Mouse (Mus musculus) kidney, embryonic 14.5 days (tissue): ENCODE results near the gene Acsbg1. TPM values are rescaled to one million over a fixed set of nuclear protein-coding genes. Genes with fewer than 3 reads are reported as not detected.

Experiments used
- ATAC-seq: fragments of 200-750 bp; cut with Nextera tagmentation; 2 replicates; pipeline ENCODE4 v1.8.0; 2017; ENCODE audit warnings: moderate number of reproducible peaks, mild to moderate bottlenecking, moderate TSS enrichment, moderate library complexity; ENCODE audit not compliant: low FRiP score, low TSS enrichment
- H3K27ac ChIP-seq: fragments of 300-500 bp; sonication (generic); 2 replicates; pipeline ENCODE4 v1.5.1; 2014; ENCODE audit warnings: low read depth, mild to moderate bottlenecking, low read length, moderate library complexity, mixed read lengths
- H3K27me3 ChIP-seq: fragments of 300-500 bp; sonication (generic); 2 replicates; pipeline ENCODE4 v1.6.1; 2014; ENCODE audit warnings: mild to moderate bottlenecking, low read length; ENCODE audit not compliant: control insufficient read depth, insufficient read depth
- H3K36me3 ChIP-seq: fragments of 300-500 bp; sonication (generic); 2 replicates; pipeline ENCODE4 v1.6.1; 2014; ENCODE audit warnings: low read length, mixed read lengths; ENCODE audit not compliant: control insufficient read depth, insufficient read depth
- H3K4me1 ChIP-seq: fragments of 300-500 bp; sonication (generic); 2 replicates; pipeline ENCODE4 v1.6.1; 2014; ENCODE audit warnings: low read length, mixed read lengths; ENCODE audit not compliant: control insufficient read depth, insufficient read depth
- H3K4me2 ChIP-seq: fragments of 300-500 bp; sonication (generic); replicated peaks from 2 replicates; pipeline ENCODE4 v1.6.1; 2014; ENCODE audit warnings: low read depth, mild to moderate bottlenecking, low read length
- H3K4me3 ChIP-seq: fragments of 300-500 bp; sonication (generic); 2 replicates; pipeline ENCODE4 v1.5.1; 2014; ENCODE audit warnings: mild to moderate bottlenecking, low read length
- H3K9ac ChIP-seq: fragments of 300-500 bp; sonication (generic); 2 replicates; pipeline ENCODE4 v1.6.1; 2014; ENCODE audit warnings: low read depth, mild to moderate bottlenecking, low read length, moderate library complexity
- H3K9me3 ChIP-seq: fragments of 300-500 bp; sonication (generic); 2 replicates; pipeline ENCODE4 v1.6.1; 2016; ENCODE audit warnings: low read length; ENCODE audit not compliant: control insufficient read depth
- WGBS: fragments of 180-500 bp; shearing (Covaris S2); extraction: QIAGEN DNeasy Blood & Tissue Kit; methylation state at CpG from one replicate; pipeline ENCODE4 v1.1.7; 2014; 5-methylcytosine and 5-hydroxymethylcytosine counted together
- polyA plus RNA-seq: library from polyadenylated mRNA; unstranded; fragments of >200 nt; fragmentation: Nextera tagmentation; extraction: Ambion mirVana; gene quantifications from 2 replicates; pipeline ENCODE4 v1.2.1, GENCODE M21; 2014

Gene Acsbg1
- polyA plus RNA-seq, 1 experiment from 2014 or later = 3.0 TPM

DNA sequence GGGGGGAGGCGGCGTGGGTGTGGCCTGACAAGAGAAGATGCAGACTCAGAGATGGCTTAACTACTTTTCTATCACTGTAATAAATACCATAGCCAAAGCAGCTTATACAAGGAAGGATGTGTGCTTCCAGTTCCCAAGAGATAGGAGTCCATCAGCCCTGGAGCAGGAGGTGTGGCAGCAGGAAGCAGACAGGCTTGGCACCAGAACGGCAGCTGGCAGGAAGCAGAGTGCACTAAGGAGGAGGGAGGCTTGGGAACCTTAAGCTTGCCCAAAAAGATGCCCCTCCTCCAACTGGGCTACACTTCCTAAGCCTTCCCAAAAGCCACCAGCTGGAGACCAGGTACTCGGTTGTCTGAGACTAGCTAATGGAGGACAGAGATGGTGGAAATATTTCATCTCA is 21.2 kb upstream of the Acsbg1 start:
- 52% methylated on average over 2 of the region's 4 CpGs for WGBS
- ATAC-seq = no peak
- no peak overlapping the region for H3K4me3 ChIP-seq
- H3K9me3 ChIP-seq = no peaks in the 10 kb centered on the region
- H3K27me3 ChIP-seq = no peaks in the 10 kb centered on the region
- H3K4me2 ChIP-seq = no peak overlapping the region
- H3K9ac ChIP-seq = no peak overlapping the region
- H3K4me1 ChIP-seq = no peaks in the 10 kb centered on the region
- H3K36me3 ChIP-seq = no peaks in the 10 kb centered on the region
- H3K27ac ChIP-seq = no peak overlapping the region

DNA sequence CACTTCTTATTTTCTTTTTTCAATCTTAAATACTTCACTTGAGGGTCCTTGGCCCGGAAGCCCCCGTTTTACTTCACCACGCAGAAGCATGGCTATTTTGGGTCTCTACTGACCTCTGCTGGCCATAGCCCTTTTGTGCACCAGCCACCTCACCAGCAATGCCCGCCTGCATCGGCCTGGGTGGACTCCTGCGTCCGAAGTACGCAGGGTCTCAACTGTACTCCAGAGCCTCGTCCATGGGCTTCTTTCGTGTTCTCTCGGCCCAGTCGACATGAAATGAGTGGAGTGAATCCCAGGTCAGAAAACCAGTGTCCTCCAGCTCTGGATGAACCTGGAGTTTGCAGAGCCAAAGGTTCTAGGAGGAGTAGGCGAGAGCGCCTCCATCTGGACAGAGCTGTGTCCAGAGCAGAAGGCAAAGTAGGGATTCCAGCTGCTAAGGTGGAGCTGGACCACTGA is 14.9 kb upstream of the Acsbg1 start:
- H3K27ac ChIP-seq = no peak overlapping the region
- peak overlapping the region; percentile 30 for H3K4me3 ChIP-seq
- H3K9ac ChIP-seq = peak overlapping the region; percentile 48; the same call in 1 of the 2 replicates
- ATAC-seq = peak; percentile 87
- WGBS = 2% methylated on average over 14 of the region's 14 CpGs
- H3K4me1 ChIP-seq = no peaks in the 10 kb centered on the region
- no peaks in the 10 kb centered on the region for H3K36me3 ChIP-seq
- H3K4me2 ChIP-seq = peak overlapping the region; percentile 48
- no peaks in the 10 kb centered on the region for H3K27me3 ChIP-seq
- no peaks in the 10 kb centered on the region for H3K9me3 ChIP-seq

DNA sequence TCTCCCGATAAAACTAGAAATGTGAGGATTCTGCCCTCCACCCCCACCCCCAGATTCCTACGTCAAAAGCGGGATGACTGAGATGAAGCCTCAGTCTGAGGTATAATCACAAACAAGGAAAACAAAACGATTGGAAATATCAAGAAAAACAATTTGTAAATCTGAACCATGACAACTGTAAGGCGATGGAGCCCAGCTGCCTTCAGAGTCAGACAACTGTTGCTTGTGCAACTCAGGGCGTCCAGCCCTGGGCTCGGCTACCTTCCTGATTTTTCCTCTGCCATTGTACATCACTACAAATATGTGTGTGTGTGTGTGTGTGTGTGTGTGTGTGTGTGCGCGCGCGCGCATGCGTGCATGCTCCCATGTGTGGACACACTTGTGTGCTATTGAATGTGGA is 12.2 kb upstream of the Acsbg1 start:
- no peak for ATAC-seq
- WGBS = 87% methylated on average over 13 of the region's 13 CpGs

DNA sequence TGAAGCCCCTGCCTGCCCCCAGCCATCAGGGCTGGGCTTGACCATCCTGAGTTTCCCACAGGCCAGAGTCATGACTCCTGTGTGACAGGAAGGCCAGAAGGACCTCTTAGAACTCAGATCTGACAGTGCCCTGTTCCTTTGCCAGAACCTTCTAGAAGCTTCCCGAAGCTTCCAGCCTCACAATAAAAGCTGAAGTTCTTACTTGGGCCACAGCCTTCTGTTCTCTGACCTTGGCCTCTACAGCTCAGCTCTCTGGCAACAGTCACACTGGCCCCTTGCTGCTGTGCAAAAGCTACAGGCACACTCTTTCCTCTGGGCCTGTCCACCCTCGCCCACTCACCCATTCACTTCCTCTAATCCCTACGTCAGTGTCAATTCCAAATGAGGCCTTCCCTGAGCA is 10.3 kb upstream of the Acsbg1 start:
- H3K27ac ChIP-seq = no peak overlapping the region
- no peak for ATAC-seq
- WGBS = 79% methylated on average over 3 of the region's 3 CpGs

More for the DNA sequence above, 12.2 kb upstream of the Acsbg1 start:
- Histone ChIP-seq H3K9me3 (no peaks in the 10 kb centered on the region), H3K27me3 (no peaks in the 10 kb centered on the region), H3K4me2 (no peak overlapping the region), H3K27ac (no peak overlapping the region), H3K4me3 (no peak overlapping the region), H3K36me3 (no peaks in the 10 kb centered on the region), H3K4me1 (no peaks in the 10 kb centered on the region), H3K9ac (no peak overlapping the region)

DNA sequence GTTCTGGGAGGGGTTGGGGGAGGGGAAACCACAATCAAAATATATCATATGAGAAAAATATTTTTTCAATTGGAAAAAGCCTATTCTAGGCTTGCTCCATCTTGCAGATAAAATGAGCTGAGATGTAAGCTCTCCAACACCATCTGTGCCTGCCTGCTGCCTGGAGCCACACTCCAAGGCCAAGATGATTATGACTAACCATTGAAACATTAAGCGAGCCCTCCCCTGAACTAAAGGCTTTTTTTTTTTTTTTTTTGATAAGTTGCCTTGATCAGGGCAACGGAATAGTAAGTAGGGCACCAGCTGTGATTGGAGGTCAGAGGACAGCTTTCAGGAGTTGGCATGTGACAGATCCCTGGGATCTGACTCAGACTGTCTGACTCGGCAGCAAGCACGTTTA is 6.8 kb upstream of the Acsbg1 start:
- ATAC-seq = no peak
- Histone ChIP-seq H3K27ac (no peak overlapping the region), H3K4me2 (no peak overlapping the region), H3K4me1 (no peaks in the 10 kb centered on the region), H3K27me3 (no peaks in the 10 kb centered on the region), H3K9me3 (peaks cover 3% of the 10 kb centered on the region; the same call in 1 of the 2 replicates), H3K36me3 (no peaks in the 10 kb centered on the region), H3K4me3 (no peak overlapping the region), H3K9ac (no peak overlapping the region)
- 78% methylated on average over 4 of the region's 4 CpGs for WGBS

More for the DNA sequence above, 10.3 kb upstream of the Acsbg1 start:
- Histone ChIP-seq H3K4me2 (no peak overlapping the region), H3K9ac (no peak overlapping the region), H3K27me3 (no peaks in the 10 kb centered on the region), H3K9me3 (no peaks in the 10 kb centered on the region), H3K4me1 (no peaks in the 10 kb centered on the region), H3K4me3 (no peak overlapping the region), H3K36me3 (no peaks in the 10 kb centered on the region)

DNA sequence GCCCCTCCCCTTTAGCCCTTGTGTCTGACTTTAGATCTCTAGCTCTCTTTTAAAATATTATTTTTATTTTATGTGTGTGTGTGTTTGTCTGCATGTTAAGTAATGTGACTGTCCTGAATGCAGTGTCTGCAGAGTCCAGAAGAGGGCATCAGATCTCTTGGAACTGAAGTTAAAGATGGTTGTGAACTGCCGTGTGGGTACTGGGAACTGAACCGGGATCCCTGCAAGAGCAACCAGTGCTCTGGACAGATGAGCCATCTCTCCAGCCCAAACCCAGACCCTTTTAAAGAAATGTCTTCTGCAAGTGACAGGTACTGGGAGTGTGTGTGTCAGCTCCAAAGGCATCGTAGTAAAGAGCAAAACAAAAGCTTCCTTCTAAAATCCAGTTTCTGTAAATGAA is 4.4 kb upstream of the Acsbg1 start:
- 91% methylated on average over 3 of the region's 3 CpGs for WGBS

DNA sequence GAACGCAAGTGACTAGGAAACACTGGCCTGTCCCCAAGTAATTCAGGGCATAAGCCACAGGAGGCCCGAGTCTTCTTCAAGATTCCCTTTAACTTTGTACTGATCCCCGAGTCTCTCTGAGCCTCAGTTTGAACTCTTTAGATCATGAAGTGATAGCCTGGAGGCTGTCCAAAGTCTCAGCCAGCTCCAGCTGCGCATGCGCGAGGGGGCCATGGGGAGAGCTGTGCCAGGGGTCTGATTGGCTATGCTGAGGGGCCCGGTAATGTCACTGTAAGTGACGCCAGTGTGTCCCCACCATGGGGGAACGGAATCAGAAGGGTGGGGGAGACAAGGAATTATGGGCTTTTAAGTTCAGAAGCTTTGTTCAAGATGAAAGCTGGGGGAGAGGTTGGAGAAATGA is 2.7 kb upstream of the Acsbg1 start:
- no peak overlapping the region for H3K4me3 ChIP-seq
- no peaks in the 10 kb centered on the region for H3K27me3 ChIP-seq
- no peaks in the 10 kb centered on the region for H3K36me3 ChIP-seq
- H3K27ac ChIP-seq = no peak overlapping the region
- H3K9ac ChIP-seq = no peak overlapping the region
- H3K4me2 ChIP-seq = no peak overlapping the region
- peaks cover 3% of the 10 kb centered on the region; the same call in 1 of the 2 replicates for H3K9me3 ChIP-seq
- no peak for ATAC-seq
- 84% methylated on average over 9 of the region's 9 CpGs for WGBS
- H3K4me1 ChIP-seq = 0 out of 2 replicates have a peak, but pooled peaks cover 8% of the 10 kb centered on the region

More for the DNA sequence above, 4.4 kb upstream of the Acsbg1 start:
- Histone ChIP-seq H3K27ac (no peak overlapping the region), H3K36me3 (no peaks in the 10 kb centered on the region), H3K4me2 (no peak overlapping the region), H3K9ac (no peak overlapping the region), H3K4me1 (0 out of 2 replicates have a peak, but pooled peaks cover 8% of the 10 kb centered on the region), H3K4me3 (no peak overlapping the region), H3K9me3 (peaks cover 3% of the 10 kb centered on the region; the same call in 1 of the 2 replicates), H3K27me3 (no peaks in the 10 kb centered on the region)
- ATAC-seq = no peak

DNA sequence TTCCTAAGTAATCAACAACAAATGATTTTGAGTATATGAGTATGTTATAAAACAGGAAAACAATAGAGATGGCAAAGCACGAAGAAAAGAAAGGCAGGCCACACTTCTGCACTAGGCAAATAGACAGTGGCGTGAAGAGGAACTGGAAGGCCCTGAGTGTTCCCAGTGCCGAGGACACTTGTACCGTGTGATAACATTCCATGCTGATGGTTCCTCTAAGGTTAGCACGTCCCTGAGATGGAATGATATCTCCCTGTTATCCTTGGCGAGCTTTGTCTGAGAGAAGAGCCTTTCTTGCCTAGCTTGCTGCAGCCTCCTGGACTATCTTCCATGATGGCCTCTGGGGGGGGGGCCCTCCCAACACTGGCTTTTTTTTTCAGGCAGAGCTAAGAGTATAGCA is 2.9 kb downstream of the Acsbg1 start:
- H3K4me1 ChIP-seq = 0 out of 2 replicates have a peak, but pooled peaks cover 8% of the 10 kb centered on the region
- H3K9ac ChIP-seq = no peak overlapping the region
- no peak overlapping the region for H3K27ac ChIP-seq
- no peak overlapping the region for H3K4me2 ChIP-seq
- H3K9me3 ChIP-seq = no peaks in the 10 kb centered on the region
- WGBS = 79% methylated on average over 6 of the region's 6 CpGs
- no peaks in the 10 kb centered on the region for H3K36me3 ChIP-seq
- no peaks in the 10 kb centered on the region for H3K27me3 ChIP-seq
- ATAC-seq = no peak
- H3K4me3 ChIP-seq = no peak overlapping the region

GRCm38 (mm10) chr9:54656402-54656801 is 5.3 kb downstream of the Acsbg1 start:
- no peak overlapping the region for H3K4me3 ChIP-seq
- no peak overlapping the region for H3K9ac ChIP-seq
- no peak for ATAC-seq
- WGBS = 87% methylated on average over 6 of the region's 6 CpGs
- no peak overlapping the region for H3K4me2 ChIP-seq
- no peaks in the 10 kb centered on the region for H3K9me3 ChIP-seq
- no peaks in the 10 kb centered on the region for H3K36me3 ChIP-seq
- 0 out of 2 replicates have a peak, but pooled peaks cover 2% of the 10 kb centered on the region for H3K4me1 ChIP-seq
- H3K27me3 ChIP-seq = no peaks in the 10 kb centered on the region
- no peak overlapping the region for H3K27ac ChIP-seq
